ENCODE assay signal across 8 mouse cellular contexts in the genomic region with DNA sequence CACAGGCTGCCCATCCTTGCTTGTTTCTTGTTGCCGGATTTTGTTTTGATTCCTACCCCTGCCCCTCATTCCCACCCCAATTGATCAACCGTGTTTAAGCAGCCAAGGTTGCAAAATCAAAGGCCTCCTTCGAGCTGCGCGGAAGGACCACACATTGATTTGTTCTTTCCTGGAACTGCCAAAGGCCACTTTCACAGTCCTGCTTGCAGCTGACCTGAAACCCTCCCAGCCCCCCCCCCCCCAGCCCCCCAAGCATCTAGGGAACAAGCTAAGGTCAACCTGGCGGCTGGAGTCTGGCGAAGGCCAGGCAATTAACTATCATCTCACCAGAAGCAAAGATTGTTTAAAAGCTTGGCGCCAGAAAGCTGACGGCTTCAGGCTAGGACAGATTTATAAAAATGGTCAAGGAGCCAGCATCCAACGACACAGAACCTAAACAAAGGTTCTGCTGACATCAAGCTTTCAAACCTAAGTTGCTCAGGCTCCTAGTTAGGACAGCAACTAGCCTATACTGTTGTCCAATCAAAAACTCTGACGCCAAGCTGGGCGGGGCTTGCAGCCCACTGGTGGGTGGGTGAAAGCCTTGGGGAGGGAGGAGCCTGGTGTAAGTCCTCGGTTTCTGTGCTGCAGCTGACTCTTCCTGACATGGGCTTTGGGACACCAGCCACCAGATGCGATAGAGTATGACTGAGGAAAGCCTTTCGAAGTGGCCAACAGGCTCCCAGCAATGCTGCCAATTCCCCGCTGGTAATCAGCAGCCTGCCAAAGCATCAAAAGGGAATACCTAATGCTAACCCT. TPM values are rescaled to one million over a fixed set of nuclear protein-coding genes. Genes with fewer than 3 reads are reported as not detected.
DNase-seq lines count a peak whose midpoint lies in the region.

No protein-coding gene starts in this region.

- H3K4me3 ChIP-seq in forebrain, embryonic 10.5 days = peak overlapping the region; percentile 27

- H3K27me3 ChIP-seq in forebrain, embryonic 10.5 days (ENCODE audit: poor library complexity, severe bottlenecking) = no peaks in the 10 kb centered on the region

- H3K9me3 ChIP-seq in forebrain, embryonic 10.5 days = no peaks in the 10 kb centered on the region

- DNase-seq in urinary bladder, postnatal 14 days (ENCODE audit: low spot score) = peak; percentile 70
- DNase-seq in urinary bladder, adult 2 months (ENCODE audit: low spot score) = no peak
- peak; percentile 60 for DNase-seq in forebrain, embryonic 10.5 days (ENCODE audit: extremely low spot score, low spot score)
- DNase-seq in heart, postnatal 4 days = peak; percentile 59
- peak; percentile 84 to 89 for DNase-seq in kidney, postnatal 4 days
- DNase-seq in lung, postnatal 4 days = peak; percentile 72 to 80
- DNase-seq in testis, postnatal 10 days (ENCODE audit: low spot score) = peak; percentile 81
- no peak for DNase-seq in thymus, adult 18-20 months

- H3K4me1 ChIP-seq in forebrain, embryonic 10.5 days = peaks cover 20% of the 10 kb centered on the region

- H3K27ac ChIP-seq in forebrain, embryonic 10.5 days = peak overlapping the region; percentile 63

- H3K36me3 ChIP-seq in forebrain, embryonic 10.5 days (replicated peaks) = no peaks in the 10 kb centered on the region

- WGBS in forebrain, embryonic 10.5 days = 30% methylated on average over 16 of the region's 16 CpGs

RNA-seq across cellular contexts. Expression of gene Clmn, which starts 13.0 kb away (rescaled TPM):
- polyA plus RNA-seq in urinary bladder, adult 2 months (2012; rRNA removed) = 7.4 and 8.1 TPM in 2 replicates
- 1.6 and 2.1 TPM in 2 replicates for polyA plus RNA-seq in forebrain, embryonic 10.5 days (2016; fragmentation: Nextera tagmentation; extraction: Ambion mirVana)
- total RNA-seq in heart, postnatal 4 days (2021) = 1 to 10 TPM; 1.4 to 1.7 TPM

Comparison
In these comparisons a context has a peak if more than half of its experiments do, and no peak if none do; other contexts are left out.
1. DNase-seq: peak in urinary bladder, postnatal 14 days (single experiment), forebrain, embryonic 10.5 days (single experiment), heart, postnatal 4 days (single experiment), kidney, postnatal 4 days (2 of 2), lung, postnatal 4 days (2 of 2) and testis, postnatal 10 days (single experiment); none in urinary bladder, adult 2 months (single experiment) and thymus, adult 18-20 months (0 of 2).